Mouse (Mus musculus): ENCODE data around the gene Hnrnpul2. TPM values are rescaled to one million over a fixed set of nuclear protein-coding genes. Genes with fewer than 3 reads are reported as not detected.
A peak's percentile ranks its signal among the peaks of the same experiment; 100 is the strongest.

Hnrnpul2 gene
- 5.8 and 6.3 TPM in 2 replicates for polyA plus RNA-seq (2015; fragmentation: Nextera tagmentation; extraction: Ambion mirVana)

DNA sequence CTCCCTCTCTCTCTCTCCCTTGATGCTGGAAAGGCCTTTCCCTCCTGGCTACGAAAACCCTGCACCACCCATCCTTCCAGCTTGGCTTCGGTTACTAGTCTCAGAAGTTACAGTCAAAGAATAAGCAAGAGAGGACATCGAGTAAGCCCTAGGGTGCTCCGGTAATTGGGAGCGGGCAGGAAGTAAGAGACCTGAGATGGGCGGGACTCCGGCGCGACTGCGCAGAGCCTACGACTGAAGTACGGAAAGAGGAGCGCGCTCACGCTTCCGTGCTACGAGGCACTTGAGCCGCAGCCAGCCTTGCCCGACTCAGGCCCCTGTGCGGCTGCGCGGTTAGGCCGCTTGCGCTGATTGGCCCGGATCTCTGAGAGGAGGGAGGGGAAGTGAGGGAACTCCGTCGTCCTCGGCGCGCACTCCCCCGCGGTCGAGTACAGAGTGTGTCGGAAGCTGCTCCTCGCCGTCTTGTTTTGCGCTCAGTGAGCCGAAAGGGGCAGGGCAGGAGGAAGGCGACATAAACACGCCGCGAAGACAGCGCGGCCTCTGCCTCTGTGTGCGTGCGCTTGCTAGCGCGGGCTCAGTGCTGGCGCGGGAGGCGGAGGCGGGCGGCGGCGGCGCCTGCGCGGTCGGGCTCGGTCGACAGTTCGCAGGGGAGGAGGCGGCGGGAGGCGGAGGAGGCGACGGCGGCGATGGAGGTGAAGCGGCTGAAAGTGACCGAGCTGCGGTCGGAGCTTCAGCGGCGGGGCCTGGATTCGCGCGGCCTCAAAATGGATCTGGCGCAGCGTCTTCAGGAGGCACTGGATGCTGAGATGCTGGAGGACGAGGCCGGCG is at the start of gene Hnrnpul2:
Gene Hnrnpul2, plus strand, starts transcription at position 415 of the 828 bp plus-strand sequence.
- WGBS, result under 1% methylated on average over 81 of the region's 83 CpGs
- ATAC-seq (ENCODE audit: low FRiP score), result peak; percentile 97
- Histone ChIP-seq H3K4me3 (peak within 1 kb of the TSS; percentile 99), H3K27ac (peak within 1 kb of the TSS; percentile 99), H3K9ac (peak within 1 kb of the TSS; percentile 99), H3K4me1 (replicated peaks) (peaks cover 58% of the 10 kb centered on the region), H3K4me2 (peak within 1 kb of the TSS; percentile 96), H3K36me3 (peaks cover 29% of the 10 kb centered on the region), H3K9me3 (no peaks in the 10 kb centered on the region), H3K27me3 (no peaks in the 10 kb centered on the region)

DNA sequence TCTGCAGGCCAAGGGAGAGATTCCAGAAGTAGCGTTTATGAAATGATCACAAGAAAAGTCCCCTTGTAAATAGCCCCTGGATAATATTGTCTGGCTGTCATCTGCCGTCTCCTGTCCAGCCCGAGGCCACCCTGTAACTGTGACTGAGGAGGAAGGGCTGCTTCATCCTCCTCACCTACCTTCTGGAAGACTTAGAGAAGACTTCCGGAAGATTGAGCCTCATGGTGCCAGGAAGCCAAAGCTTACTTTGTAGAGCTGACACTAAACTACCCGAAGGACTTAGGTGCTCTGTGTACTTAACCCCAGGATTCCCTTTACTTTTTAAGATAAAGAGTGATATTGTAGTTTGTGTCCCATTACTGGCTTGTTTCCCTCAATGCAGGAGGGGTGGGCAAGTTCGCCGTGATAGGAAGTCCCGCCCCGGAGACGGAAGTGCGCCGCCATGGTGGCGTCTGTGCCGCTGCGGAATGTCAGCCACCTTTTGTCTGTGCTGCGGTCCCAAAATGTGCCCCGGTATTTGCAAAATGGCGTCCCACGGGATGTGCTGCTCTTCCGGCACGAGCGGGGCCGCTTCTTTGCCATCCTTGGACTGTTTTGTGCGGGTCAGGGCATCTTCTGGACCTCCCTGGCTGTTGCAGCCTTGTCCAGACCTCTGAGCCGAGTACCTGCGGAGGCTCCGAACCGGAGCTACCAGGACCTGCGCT is 49.1 kb upstream of the Hnrnpul2 start, which contains the start of gene Tmem223:
Gene Tmem223, plus strand, starts transcription at position 430 of the 704 bp plus-strand sequence.
- 21% methylated on average over 29 of the region's 29 CpGs for WGBS
- Histone ChIP-seq H3K27ac (peak within 1 kb of the TSS; percentile 93), H3K36me3 (peaks cover 58% of the 10 kb centered on the region), H3K4me1 (replicated peaks) (peaks cover 36% of the 10 kb centered on the region), H3K9me3 (no peaks in the 10 kb centered on the region), H3K9ac (peak within 1 kb of the TSS; percentile 96), H3K27me3 (no peaks in the 10 kb centered on the region), H3K4me2 (peak within 1 kb of the TSS; percentile 73), H3K4me3 (peak within 1 kb of the TSS; percentile 79)
- ATAC-seq (ENCODE audit: low FRiP score), result peak; percentile 25

DNA sequence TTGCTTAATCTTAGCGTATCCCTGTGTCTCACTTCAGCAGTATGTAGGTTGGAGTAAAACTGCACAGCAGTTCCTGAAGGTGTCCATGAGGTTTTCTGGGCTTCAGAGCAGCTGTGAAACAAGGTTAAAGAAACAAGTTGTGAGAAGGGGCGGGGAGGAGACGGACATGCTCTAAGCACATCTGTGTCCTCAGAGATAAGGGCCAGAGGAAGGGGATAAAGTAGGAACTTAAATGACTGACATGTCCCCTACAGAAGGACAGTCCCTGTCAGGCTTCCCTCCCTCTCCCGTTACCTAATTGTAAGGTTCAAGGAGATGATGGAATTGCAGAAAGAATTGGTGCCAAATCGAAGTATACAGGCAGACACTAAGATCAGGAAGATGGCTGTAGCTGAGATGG is 46.8 kb upstream of the Hnrnpul2 start:
- Histone ChIP-seq H3K27ac (peak overlapping the region; percentile 55; the same call in 1 of the 2 replicates), H3K9me3 (no peaks in the 10 kb centered on the region), H3K4me1 (replicated peaks) (peaks cover 42% of the 10 kb centered on the region), H3K9ac (peak overlapping the region; percentile 89; the same call in 1 of the 2 replicates), H3K27me3 (no peaks in the 10 kb centered on the region), H3K36me3 (peaks cover 37% of the 10 kb centered on the region), H3K4me2 (peak overlapping the region; percentile 99), H3K4me3 (peak overlapping the region; percentile 69)
- ATAC-seq (ENCODE audit: low FRiP score), result no peak
- 83% methylated on average over 5 of the region's 5 CpGs for WGBS

DNA sequence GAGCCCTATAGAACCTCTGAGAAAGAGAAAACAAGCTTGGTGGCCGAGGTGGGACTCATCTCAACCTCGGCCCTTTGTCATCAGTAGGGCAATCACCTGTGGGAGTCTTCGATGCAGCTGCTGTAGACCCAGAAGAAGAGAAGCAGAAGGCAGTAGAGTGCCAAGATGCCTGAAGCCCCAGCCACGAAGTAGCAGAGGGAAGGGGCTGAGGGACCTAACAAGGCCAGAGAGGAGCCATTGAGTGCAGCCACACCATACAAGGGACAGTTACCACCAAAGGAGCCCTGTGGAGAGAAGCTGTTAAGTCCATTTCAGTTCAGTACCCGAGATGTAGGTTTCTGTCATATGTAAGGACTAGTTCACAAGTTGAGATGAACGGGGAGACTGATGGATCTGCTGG is 46.4 kb upstream of the Hnrnpul2 start:
- Histone ChIP-seq H3K9ac (peak overlapping the region; percentile 89), H3K9me3 (no peaks in the 10 kb centered on the region), H3K36me3 (peaks cover 37% of the 10 kb centered on the region), H3K4me1 (replicated peaks) (peaks cover 42% of the 10 kb centered on the region), H3K4me2 (peak overlapping the region; percentile 99), H3K4me3 (peak overlapping the region; percentile 69), H3K27me3 (no peaks in the 10 kb centered on the region), H3K27ac (peak overlapping the region; percentile 55; the same call in 1 of the 2 replicates)
- no peak for ATAC-seq (ENCODE audit: low FRiP score)
- WGBS, result 59% methylated on average over 6 of the region's 6 CpGs

GRCm38 (mm10) chr19:8774086-8774835 is 45.5 kb upstream of the Hnrnpul2 start, which contains the start of gene Tmem179b:
Tmem179b (minus strand) TSS chr19:8774467.
- Histone ChIP-seq H3K4me2 (peak within 1 kb of the TSS; percentile 99), H3K9ac (peak within 1 kb of the TSS; percentile 89), H3K4me1 (replicated peaks) (peaks cover 42% of the 10 kb centered on the region), H3K36me3 (peaks cover 34% of the 10 kb centered on the region), H3K27ac (peak within 1 kb of the TSS; percentile 99), H3K4me3 (peak within 1 kb of the TSS; percentile 69), H3K9me3 (no peaks in the 10 kb centered on the region), H3K27me3 (no peaks in the 10 kb centered on the region)
- under 1% methylated on average over 68 of the region's 68 CpGs for WGBS
- peak; percentile 95 for ATAC-seq (ENCODE audit: low FRiP score)

GRCm38 (mm10) chr19:8774951-8775421 is 44.8 kb upstream of the Hnrnpul2 start:
- H3K27me3 ChIP-seq, result no peaks in the 10 kb centered on the region
- H3K36me3 ChIP-seq, result peaks cover 30% of the 10 kb centered on the region
- H3K4me3 ChIP-seq, result peak overlapping the region; percentile 69
- peak overlapping the region; percentile 99 for H3K27ac ChIP-seq
- peaks cover 42% of the 10 kb centered on the region for H3K4me1 ChIP-seq (replicated peaks)
- 6% methylated on average over 20 of the region's 20 CpGs for WGBS
- no peaks in the 10 kb centered on the region for H3K9me3 ChIP-seq
- peak; percentile 58 for ATAC-seq (ENCODE audit: low FRiP score)
- peak overlapping the region; percentile 89 for H3K9ac ChIP-seq
- H3K4me2 ChIP-seq, result peak overlapping the region; percentile 99

GRCm38 (mm10) chr19:8786008-8786781 is 33.6 kb upstream of the Hnrnpul2 start, which contains the start of gene Taf6l:
Taf6l (minus strand) TSS chr19:8786417.
- no peaks in the 10 kb centered on the region for H3K27me3 ChIP-seq
- WGBS, result under 1% methylated on average over 32 of the region's 32 CpGs
- H3K4me3 ChIP-seq, result peak within 1 kb of the TSS; percentile 69
- ATAC-seq (ENCODE audit: low FRiP score), result peak; percentile 99
- H3K36me3 ChIP-seq, result peaks cover 32% of the 10 kb centered on the region
- peak within 1 kb of the TSS; percentile 78 for H3K4me2 ChIP-seq
- peak within 1 kb of the TSS; percentile 77 for H3K9ac ChIP-seq
- peak within 1 kb of the TSS; percentile 82 for H3K27ac ChIP-seq
- peaks cover 18% of the 10 kb centered on the region for H3K4me1 ChIP-seq (replicated peaks)
- H3K9me3 ChIP-seq, result no peaks in the 10 kb centered on the region

DNA sequence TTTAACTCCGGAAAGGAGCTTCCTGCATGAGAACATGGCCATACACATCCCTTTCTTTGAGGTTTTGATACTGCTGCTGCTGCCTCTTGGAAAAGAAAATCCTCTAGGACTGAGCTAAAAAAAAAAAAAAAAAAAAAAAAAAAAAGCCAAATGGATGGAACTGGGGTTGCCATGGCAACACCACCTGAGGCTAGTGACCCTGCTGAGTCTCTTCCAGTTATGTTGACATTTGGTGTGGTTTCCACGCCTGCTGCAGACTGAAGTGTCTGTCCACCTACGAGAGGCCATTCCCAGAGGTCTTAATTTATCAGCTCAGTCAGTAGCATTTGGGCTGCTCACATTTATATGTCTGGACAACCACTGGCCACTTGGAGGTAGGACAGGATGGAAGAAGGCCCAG is 31.3 kb upstream of the Hnrnpul2 start:
- ATAC-seq (ENCODE audit: low FRiP score), result no peak
- WGBS, result 19% methylated on average over 3 of the region's 3 CpGs
- no peaks in the 10 kb centered on the region for H3K9me3 ChIP-seq

GRCm38 (mm10) chr19:8789171-8789570 is 30.6 kb upstream of the Hnrnpul2 start:
- no peak overlapping the region for H3K4me3 ChIP-seq
- no peaks in the 10 kb centered on the region for H3K27me3 ChIP-seq
- peaks cover 27% of the 10 kb centered on the region for H3K36me3 ChIP-seq
- H3K27ac ChIP-seq, result peak overlapping the region; percentile 58; the same call in 1 of the 2 replicates
- ATAC-seq (ENCODE audit: low FRiP score), result no peak
- no peak overlapping the region for H3K4me2 ChIP-seq
- H3K4me1 ChIP-seq (replicated peaks), result peaks cover 18% of the 10 kb centered on the region
- no peaks in the 10 kb centered on the region for H3K9me3 ChIP-seq
- peak overlapping the region; percentile 53 for H3K9ac ChIP-seq
- WGBS, result 38% methylated on average over 1 of the region's 1 CpGs

More for the DNA sequence above, 31.3 kb upstream of the Hnrnpul2 start:
- peak overlapping the region; percentile 58; the same call in 1 of the 2 replicates for H3K27ac ChIP-seq
- no peak overlapping the region for H3K4me3 ChIP-seq
- H3K9ac ChIP-seq, result peak overlapping the region; percentile 53
- H3K36me3 ChIP-seq, result peaks cover 24% of the 10 kb centered on the region
- H3K4me1 ChIP-seq (replicated peaks), result peaks cover 18% of the 10 kb centered on the region
- no peak overlapping the region for H3K4me2 ChIP-seq
- H3K27me3 ChIP-seq, result no peaks in the 10 kb centered on the region

DNA sequence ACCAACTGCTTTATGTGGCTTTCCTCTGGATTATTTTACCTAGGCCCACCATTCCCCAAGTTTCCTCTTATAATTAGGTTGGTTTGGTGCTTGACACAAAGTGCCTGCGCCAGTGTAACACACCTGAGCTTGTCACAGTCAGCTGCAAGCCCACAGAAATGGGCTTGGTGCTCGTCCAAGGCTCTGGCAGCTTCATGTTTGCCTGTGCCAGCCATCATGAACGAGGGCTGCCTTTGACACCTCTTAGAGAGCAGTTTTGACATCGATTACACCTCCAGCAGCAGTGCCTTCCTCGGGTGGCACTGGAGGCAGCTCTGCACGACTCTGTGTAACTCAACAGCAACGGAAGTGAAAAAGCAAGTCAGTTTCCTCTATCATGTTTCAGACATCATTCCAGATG is 29.6 kb upstream of the Hnrnpul2 start:
- WGBS, result 91% methylated on average over 7 of the region's 7 CpGs

More for the DNA sequence above, 29.6 kb upstream of the Hnrnpul2 start:
- Histone ChIP-seq H3K4me3 (no peak overlapping the region), H3K4me2 (no peak overlapping the region), H3K4me1 (replicated peaks) (peaks cover 16% of the 10 kb centered on the region), H3K9me3 (no peaks in the 10 kb centered on the region), H3K27me3 (no peaks in the 10 kb centered on the region), H3K36me3 (peaks cover 37% of the 10 kb centered on the region), H3K9ac (no peak overlapping the region), H3K27ac (no peak overlapping the region)
- ATAC-seq (ENCODE audit: low FRiP score), result no peak

All from hindbrain, embryonic 13.5 days (tissue).